Mouse (Mus musculus) G1E (cell line): ENCODE results near the gene Gm5105.

Source experiments
- CTCF ChIP-seq: IDR thresholded peaks from 2 replicates; pipeline ENCODE4 v1.5.1; 2012; ENCODE audit warnings: low read depth, low read length, inconsistent platforms, mixed read lengths
- TAL1 ChIP-seq: conservative IDR thresholded peaks from 2 replicates; pipeline ENCODE4 v1.6.1; 2012; ENCODE audit warnings: low read depth, low read length, inconsistent platforms, mixed read lengths

- no peak for TF ChIP-seq CTCF
- TF ChIP-seq TAL1, result no peak
These were observed 60.3 kb downstream of the Gm5105 start for GRCm38 (mm10) chr3:138006896-138007295.
